Mouse (Mus musculus) cerebellum, adult 2 months (tissue): Measurements from ENCODE around the gene Dpp6.

Experiments
- CTCF ChIP-seq: fragments of 200-500 bp; IDR thresholded peaks from 2 replicates; pipeline ENCODE4 v1.5.1; 2011; ENCODE audit warnings: low read depth, mild to moderate bottlenecking, control low read depth, low read length, moderate library complexity, borderline replicate concordance; ENCODE audit not compliant: insufficient read depth
- POLR2A ChIP-seq: fragments of 200-500 bp; IDR thresholded peaks from 2 replicates; pipeline ENCODE4 v1.6.1; 2011; ENCODE audit warnings: low read length, control low read depth, borderline replicate concordance; ENCODE audit not compliant: insufficient read depth

DNA sequence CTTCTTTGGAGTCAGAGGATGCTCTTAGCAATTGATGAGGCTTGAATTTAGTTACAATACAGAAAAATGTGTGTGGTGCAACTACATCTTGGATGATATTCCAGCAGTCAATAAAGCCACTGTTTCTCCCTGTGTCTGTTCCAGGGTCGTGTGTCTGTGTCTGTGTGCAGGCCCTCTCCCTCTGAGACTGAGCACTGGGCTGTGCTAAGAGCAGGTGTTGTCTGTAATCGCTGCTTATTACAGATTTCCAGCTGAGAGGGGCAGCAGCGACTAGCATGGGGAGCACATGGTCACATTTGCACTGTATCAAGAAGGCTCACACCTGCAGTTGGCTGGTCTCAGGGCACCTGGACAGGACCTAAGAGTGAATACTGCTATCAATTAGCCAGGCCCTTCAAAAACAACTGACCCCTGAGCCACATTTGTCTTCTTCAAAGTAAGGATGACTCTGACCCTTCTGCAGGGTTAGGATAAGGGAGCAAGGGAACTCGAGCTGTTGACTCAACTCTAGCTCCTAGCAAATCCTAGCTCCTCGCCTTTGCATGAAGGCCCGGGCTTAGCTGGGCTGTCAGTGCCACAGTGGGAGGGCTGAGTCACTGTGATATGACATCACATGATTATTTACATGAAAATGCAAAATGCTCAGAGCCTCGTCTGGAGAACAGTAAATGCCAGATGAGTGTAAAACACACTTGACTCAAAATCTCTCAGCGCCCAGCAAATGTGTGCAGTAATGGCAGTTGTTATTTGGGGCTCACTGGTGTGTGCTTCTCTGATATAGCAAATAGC, 771.2 kb downstream of the Dpp6 start:
- TF ChIP-seq CTCF = no peak
- TF ChIP-seq POLR2A = no peak
